In genomic region chr9:33260171-33260570, GRCm38 (mm10) we compare ENCODE assay signal across 9 mouse cellular contexts.
A peak's percentile ranks its signal among the peaks of the same experiment; 100 is the strongest.
DNase-seq lines count a peak whose midpoint lies in the region; ATAC-seq and TF ChIP-seq lines count a peak whose summit lies in the region.
"Had no signal": no experiment of that assay in that cellular context is flagged by ENCODE, and none has a peak within 500 bp of the region (broad histone marks: within the 10 kb centered on the region; RNA-seq: fewer than 3 reads in every experiment).

No protein-coding gene starts in this region.

- H3K27ac ChIP-seq in gastrocnemius, adult 2 months, result no peak overlapping the region
- no peak overlapping the region for H3K27ac ChIP-seq in hindbrain, embryonic 14.5 days
- H3K27ac ChIP-seq in midbrain, embryonic 12.5 days (replicated peaks), result no peak overlapping the region
- no peak overlapping the region for H3K27ac ChIP-seq in stomach, embryonic 14.5 days (ENCODE audit: low read length)
- H3K27ac ChIP-seq: liver, embryonic 15.5 days had no signal

- in situ Hi-C loops in Patski (cut with MboI; ENCODE audit: low pct_unique_long_range_greater_than_20kb), result loop anchor here (5.0 to 25.0 kb wide), 6 partner anchors 595 to 1755 kb away; partner anchors contain the start of gene Kirrel3

- POLR2A ChIA-PET in Patski (lab: Charles Lee), result no interaction called here

- no peaks in the 10 kb centered on the region for H3K36me3 ChIP-seq in hindbrain, embryonic 14.5 days (replicated peaks; ENCODE audit: control insufficient read depth, insufficient read depth)
- no peaks in the 10 kb centered on the region for H3K36me3 ChIP-seq in midbrain, embryonic 12.5 days
- H3K36me3 ChIP-seq in stomach, embryonic 14.5 days (ENCODE audit: control insufficient read depth, insufficient read depth, low read length), result no peaks in the 10 kb centered on the region
- H3K36me3 ChIP-seq: liver, embryonic 15.5 days had no signal

- TF ChIP-seq CTCF in gastrocnemius, adult 2 months (IDR thresholded peaks at IDR 0.05), result peak; percentile 59
- peak; percentile 95 for TF ChIP-seq CTCF in Patski (IDR thresholded peaks at IDR 0.05)

- no peak overlapping the region for H3K9ac ChIP-seq in hindbrain, embryonic 14.5 days
- H3K9ac ChIP-seq in midbrain, embryonic 12.5 days (replicated peaks), result no peak overlapping the region
- H3K9ac ChIP-seq in stomach, embryonic 14.5 days (replicated peaks; ENCODE audit: low read depth, low read length), result no peak overlapping the region
- H3K9ac ChIP-seq: liver, embryonic 15.5 days had no signal

- CTCF ChIA-PET in Patski (lab: Charles Lee), result interaction anchor here (0.7 to 2.8 kb wide), 7 partner anchors 9 to 1493 kb away, joined by 3 to 7 read pairs (median 4); partner anchors contain the start of gene Kirrel3

- DNase-seq in gastrocnemius, adult 2 months, result peak; percentile 26
- no peak for DNase-seq in gastrocnemius, postnatal 36 days
- no peak for DNase-seq in Patski (ENCODE audit: low read depth, low spot score)
- peak; percentile 76 for DNase-seq in embryo, embryonic 10.5 days (ENCODE audit: low spot score)
- DNase-seq in hindbrain, embryonic 14.5 days (ENCODE audit: low spot score), result peak; percentile 78
- DNase-seq in left cerebral cortex, adult 11 months (ENCODE audit: low spot score), result peak; percentile 16

- H3K4me3 ChIP-seq in gastrocnemius, adult 2 months, result no peak overlapping the region
- no peak overlapping the region for H3K4me3 ChIP-seq in hindbrain, embryonic 14.5 days (replicated peaks; ENCODE audit: low read length)
- no peak overlapping the region for H3K4me3 ChIP-seq in midbrain, embryonic 12.5 days
- H3K4me3 ChIP-seq in stomach, embryonic 14.5 days (ENCODE audit: low read depth, low read length), result no peak overlapping the region
- H3K4me3 ChIP-seq: liver, embryonic 15.5 days had no signal

- H3K4me2 ChIP-seq in hindbrain, embryonic 14.5 days (replicated peaks), result no peak overlapping the region
- no peak overlapping the region for H3K4me2 ChIP-seq in midbrain, embryonic 12.5 days (replicated peaks)
- no peak overlapping the region for H3K4me2 ChIP-seq in stomach, embryonic 14.5 days (replicated peaks; ENCODE audit: low read depth, low read length)
- H3K4me2 ChIP-seq: liver, embryonic 15.5 days had no signal

- intact Hi-C loops in gastrocnemius, adult 2 months (cut with DNase I), result no loop called here
- intact Hi-C loops in gastrocnemius, postnatal 36 days (cut with DNase I), result no loop called here

- ATAC-seq in Patski, result peak; percentile 38
- no peak; the same call in 1 of the 2 replicates for ATAC-seq in hindbrain, embryonic 14.5 days (ENCODE audit: low FRiP score)
- ATAC-seq in midbrain, embryonic 12.5 days (ENCODE audit: low FRiP score, low read depth), result peak; percentile 74; the same call in 1 of the 2 replicates
- ATAC-seq in stomach, embryonic 14.5 days (ENCODE audit: insufficient number of reproducible peaks, insufficient read depth, low FRiP score, low read depth), result peak; percentile 53; the same call in 1 of the 2 replicates

- no peaks in the 10 kb centered on the region; the same call in 1 of the 2 replicates for H3K4me1 ChIP-seq in hindbrain, embryonic 14.5 days (replicated peaks; ENCODE audit: control insufficient read depth, insufficient read depth, low read length)
- H3K4me1 ChIP-seq in midbrain, embryonic 12.5 days, result peaks cover 5% of the 10 kb centered on the region; the same call in 1 of the 2 replicates
- H3K4me1 ChIP-seq in stomach, embryonic 14.5 days (ENCODE audit: control insufficient read depth, insufficient read depth, low read length), result no peaks in the 10 kb centered on the region
- H3K4me1 ChIP-seq: liver, embryonic 15.5 days had no signal

- no peaks in the 10 kb centered on the region for H3K27me3 ChIP-seq in Patski
- no peaks in the 10 kb centered on the region for H3K27me3 ChIP-seq in hindbrain, embryonic 14.5 days (ENCODE audit: control insufficient read depth, insufficient read depth, low read length)
- no peaks in the 10 kb centered on the region for H3K27me3 ChIP-seq in midbrain, embryonic 12.5 days
- H3K27me3 ChIP-seq in stomach, embryonic 14.5 days (ENCODE audit: control insufficient read depth, insufficient read depth, low read length), result no peaks in the 10 kb centered on the region
- H3K27me3 ChIP-seq: liver, embryonic 15.5 days had no signal

- WGBS in hindbrain, embryonic 14.5 days, result 33% methylated on average over 4 of the region's 4 CpGs
- WGBS in midbrain, embryonic 12.5 days, result 26% methylated on average over 4 of the region's 4 CpGs
- WGBS in stomach, embryonic 14.5 days, result 31% methylated on average over 4 of the region's 4 CpGs

- H3K9me3 ChIP-seq in hindbrain, embryonic 14.5 days (ENCODE audit: control insufficient read depth, low read length), result no peaks in the 10 kb centered on the region
- no peaks in the 10 kb centered on the region for H3K9me3 ChIP-seq in midbrain, embryonic 12.5 days
- H3K9me3 ChIP-seq in stomach, embryonic 14.5 days (ENCODE audit: control insufficient read depth, low read depth, low read length), result no peaks in the 10 kb centered on the region
- H3K9me3 ChIP-seq: liver, embryonic 15.5 days had no signal

Comparison
In these comparisons a context has a peak if more than half of its experiments do, and no peak if none do; other contexts are left out.
1. DNase-seq: peak in gastrocnemius, adult 2 months (single experiment), embryo, embryonic 10.5 days (single experiment), hindbrain, embryonic 14.5 days (single experiment) and left cerebral cortex, adult 11 months (single experiment); none in gastrocnemius, postnatal 36 days (0 of 2) and Patski (single experiment).